Mouse (Mus musculus) lung, postnatal 0 days (tissue): ENCODE results near the gene Ttc36.

Experiments used
- CTCF ChIP-seq: IDR thresholded peaks from 2 replicates; pipeline ENCODE4 v1.5.1; 2016; ENCODE audit warnings: antibody characterized with exemption, mild to moderate bottlenecking
- EP300 ChIP-seq: IDR thresholded peaks from 2 replicates; pipeline ENCODE4 v1.6.1; 2016; ENCODE audit warnings: antibody characterized with exemption, mild to moderate bottlenecking, control low read depth

DNA sequence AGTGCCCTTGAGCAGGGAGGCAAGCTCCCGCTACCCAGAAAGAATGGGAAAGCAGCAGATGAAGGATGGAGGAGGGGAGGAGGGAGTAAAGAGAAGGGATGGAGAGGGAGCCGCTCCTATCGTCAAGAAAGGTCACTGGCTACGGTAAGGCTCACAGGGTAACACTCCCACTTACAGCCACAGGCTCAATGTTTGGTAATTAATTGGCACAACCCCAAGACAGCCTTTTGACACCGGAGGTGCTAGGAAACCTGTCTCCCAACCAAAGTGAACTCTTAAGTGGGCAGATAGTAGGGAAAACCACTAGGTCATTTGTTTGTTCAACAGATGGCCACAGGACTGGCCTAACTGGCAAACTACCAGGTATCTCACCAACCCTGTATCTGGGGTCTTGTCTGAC is 4.3 kb upstream of the Ttc36 start:
- TF ChIP-seq CTCF (no peak), EP300 (no peak)
